Mouse (Mus musculus) right cerebral cortex, postnatal 10 days (tissue): ENCODE data around the gene Cct5.

Experiments
- DNase-seq, 2 experiments: peaks; one replicate each; pipeline ENCODE4 v3.0.0; 2021; ENCODE audit warnings: low spot score in 2 of 2

Cct5 gene

DNA sequence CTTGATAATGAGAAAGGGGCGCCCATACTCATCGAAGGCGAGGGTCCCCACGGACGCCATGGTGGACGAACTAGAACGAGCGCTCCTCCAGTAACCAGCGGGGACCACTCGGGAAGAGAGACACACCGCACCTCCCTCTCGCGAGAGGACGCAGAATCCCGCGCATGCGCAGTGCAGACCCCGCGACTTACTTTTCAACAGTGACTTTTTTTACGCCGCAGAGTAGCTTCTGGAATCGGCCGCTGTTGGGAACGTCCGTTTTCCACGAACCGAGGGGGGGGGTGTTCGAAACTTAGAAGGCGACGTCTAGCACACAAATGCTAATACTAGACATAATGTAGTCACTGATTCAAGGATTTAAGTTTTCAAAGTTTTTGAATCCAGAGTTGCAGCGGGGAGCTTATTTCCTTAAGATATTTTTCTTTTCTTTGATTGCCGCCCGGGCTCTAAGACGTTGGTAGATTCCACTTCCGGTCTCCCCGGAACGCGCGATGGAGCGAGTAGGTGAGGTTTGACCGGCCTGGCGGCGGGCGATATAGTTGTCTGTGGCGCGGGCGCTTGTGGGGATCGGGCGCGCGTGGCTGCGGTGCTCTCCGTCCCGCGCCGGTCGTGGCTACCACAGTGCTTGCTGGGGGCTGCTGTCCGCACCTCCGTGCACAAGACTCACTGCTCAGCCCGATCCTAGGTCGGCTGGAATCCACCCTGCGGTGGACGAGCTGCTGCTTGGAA, at the start of gene Cct5, which contains the start of gene Fam173b:
TSS of gene Cct5 (minus strand) at position 159 of the 729 bp plus-strand sequence.
TSS of gene Fam173b (plus strand) at position 207 of the 729 bp plus-strand sequence.
- peak; percentile 98 to 99 for DNase-seq

DNA sequence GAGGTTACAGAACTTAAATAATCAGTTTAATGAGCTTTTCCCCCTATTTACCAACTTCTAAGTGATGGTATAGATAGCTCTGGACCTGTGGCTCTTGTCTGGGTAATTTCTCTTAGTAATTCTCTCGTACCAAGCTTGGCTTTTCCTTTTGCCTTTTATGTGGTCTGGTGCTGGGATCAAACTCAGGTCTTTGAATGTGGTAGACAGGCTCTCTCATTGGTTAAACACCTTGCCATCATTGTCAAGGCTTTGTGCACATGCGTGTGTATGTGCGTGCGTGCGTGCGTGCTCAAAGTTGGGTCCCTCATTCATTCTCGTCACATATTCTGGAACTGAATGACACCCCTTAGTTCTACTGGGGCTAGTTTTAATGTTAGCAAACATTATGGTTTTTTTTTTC, 49.2 kb upstream of the Cct5 start:
- no peak for DNase-seq

DNA sequence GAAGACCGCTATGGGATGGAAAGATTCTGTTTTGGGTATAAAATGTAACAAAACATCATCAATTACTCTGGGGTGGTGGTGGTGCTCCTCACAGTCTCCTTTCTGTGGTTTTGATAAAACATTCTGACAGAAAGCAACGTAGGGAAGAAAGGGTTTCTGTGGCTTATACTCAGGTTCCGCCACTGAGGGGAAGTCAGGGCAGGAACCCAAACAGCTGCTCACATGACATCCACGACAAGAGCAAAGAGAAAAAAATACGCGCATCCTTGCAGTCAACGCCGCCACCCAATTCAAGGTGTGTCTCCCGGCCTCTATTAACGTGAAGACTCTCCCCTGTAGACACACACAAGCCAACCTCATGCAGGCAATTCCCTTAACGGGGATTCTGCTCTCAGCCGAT, 48.1 kb upstream of the Cct5 start:
- DNase-seq = no peak

DNA sequence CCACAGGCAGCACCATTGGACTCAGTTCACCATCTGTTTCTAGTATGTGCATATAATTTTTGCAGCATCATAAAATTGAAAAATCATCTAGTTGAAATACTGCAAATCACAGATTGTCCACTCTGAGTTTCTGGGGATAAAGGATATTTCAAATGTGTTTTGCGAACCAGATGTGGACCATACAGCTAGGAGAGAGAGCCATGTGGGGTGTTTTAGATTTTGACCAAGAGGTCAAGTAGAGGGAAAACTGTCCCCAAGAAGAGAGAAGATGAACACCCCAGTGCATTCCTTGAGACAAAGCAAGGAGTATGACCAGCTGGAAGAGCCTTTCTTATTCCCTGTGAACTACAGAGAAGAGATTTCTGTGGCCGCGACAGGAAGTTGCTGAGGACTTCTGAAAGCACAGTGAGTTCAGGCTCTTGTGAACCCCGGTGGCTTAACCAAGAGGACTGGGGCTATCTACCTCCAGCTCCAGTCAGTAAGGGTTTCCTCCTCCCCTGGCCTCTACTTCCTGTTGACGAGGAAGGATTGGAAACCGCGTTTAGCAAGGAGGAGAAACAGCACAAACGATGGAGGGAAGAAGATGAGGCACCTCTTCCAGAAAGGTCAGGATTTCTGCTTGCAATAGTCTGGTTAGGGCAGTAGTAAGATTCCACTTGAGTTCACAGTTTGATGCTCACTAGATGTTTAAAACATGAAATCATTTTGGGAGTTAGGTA, 46.4 kb upstream of the Cct5 start:
- no peak for DNase-seq

DNA sequence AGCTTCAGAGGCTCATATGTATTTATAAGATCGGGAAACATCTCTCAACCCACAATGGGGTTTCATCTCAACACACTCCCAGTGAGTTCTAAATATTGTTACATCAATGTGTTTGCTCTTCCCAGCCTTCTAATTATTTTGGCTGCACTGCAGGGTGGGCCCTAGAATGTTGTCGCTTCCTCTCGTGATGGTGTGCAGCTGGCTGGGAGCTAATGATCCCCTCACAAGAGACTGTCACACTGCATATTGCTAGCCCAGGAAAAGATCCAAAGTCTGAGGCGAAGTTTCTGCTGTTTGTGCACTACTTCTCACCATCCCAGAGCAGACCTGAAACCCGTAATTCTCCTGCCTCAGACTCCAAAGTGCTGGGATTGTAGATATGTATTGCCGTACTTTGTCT, 45.6 kb upstream of the Cct5 start:
- DNase-seq = no peak

DNA sequence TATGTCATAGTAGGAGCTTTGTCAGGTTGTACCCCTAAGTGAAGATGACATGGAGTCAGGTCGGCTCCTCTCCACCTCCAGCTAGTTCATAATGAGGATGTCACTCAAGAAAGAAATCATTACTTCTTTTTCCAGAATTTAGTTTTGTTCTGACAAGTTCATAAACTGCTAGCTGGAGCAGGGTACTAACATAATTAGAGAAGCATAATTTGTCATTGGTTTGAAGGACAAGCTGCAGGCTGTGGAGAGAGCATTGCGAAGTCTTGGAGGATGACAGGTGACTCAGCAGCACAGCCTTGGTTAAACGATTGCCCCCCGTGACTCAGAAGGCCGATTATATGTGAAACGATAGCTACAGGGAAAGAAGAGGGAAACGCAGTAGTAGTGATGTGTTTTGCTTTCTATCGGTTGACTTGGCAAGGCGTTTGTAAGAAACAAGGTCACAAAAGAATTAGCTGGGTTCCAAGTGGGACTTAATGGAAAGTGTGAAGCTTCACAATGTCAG, 34.5 kb upstream of the Cct5 start:
- no peak for DNase-seq

DNA sequence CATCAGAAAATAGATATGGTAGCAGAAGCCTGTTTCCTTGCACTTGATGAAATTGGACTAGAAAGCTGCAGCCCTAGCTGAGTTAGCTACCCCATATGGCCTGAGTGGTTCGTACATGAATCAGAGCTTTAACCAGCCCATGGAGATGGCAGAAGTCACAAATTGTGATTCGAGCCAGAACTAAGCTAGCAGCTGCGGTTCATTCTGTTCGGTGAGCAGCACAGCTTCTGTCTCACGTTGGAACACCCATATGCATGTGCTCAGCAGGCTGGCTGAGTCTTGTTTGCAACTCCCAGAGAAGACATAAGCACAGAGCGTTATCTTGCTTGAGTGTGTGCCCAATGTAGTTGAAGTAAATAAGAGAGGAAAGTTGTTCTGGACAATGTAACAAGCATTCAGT, 33.0 kb upstream of the Cct5 start:
- DNase-seq = peak; percentile 71 to 87

DNA sequence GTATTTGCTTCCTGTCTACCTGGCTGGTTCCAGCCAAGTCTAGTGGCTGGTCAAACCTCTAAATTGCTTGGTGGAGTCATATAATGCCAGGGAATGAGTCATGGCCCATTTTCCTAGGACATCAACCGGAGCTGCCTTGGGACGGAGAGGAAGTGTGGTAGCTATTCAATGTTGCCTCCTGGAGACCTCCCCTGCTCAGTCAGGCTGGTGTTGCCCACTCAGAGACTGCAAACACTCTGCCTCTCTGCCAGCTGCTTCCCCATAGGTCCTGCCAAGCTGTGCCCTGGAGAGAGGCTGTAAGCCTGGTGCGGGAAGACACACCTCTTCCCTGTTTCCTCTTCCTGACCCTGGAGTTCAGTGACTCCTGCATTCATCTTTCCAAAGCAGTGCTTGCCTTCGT, 30.9 kb upstream of the Cct5 start:
- no peak for DNase-seq

DNA sequence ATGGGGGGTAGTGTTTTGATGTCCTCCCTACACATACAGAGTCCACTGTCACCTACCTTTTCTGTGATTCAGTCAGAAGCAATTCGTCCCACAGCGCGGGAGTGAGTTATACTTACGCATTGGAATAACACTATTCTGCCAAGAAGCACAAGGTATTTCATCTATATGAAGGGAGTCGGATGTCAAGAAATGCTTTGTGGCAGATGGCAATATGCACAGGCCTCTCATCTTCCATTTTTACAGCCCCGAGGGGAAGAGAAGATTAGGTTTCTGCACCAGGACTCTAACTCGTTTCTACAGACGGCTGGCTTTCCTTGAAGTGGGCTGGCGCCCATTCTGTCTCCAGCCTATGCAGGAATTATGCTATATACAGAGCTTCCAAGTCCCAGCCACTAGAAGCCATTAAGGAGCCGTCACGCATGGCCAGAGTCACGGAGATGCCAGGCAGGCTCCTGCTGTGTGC, 29.8 kb upstream of the Cct5 start:
- DNase-seq = no peak

DNA sequence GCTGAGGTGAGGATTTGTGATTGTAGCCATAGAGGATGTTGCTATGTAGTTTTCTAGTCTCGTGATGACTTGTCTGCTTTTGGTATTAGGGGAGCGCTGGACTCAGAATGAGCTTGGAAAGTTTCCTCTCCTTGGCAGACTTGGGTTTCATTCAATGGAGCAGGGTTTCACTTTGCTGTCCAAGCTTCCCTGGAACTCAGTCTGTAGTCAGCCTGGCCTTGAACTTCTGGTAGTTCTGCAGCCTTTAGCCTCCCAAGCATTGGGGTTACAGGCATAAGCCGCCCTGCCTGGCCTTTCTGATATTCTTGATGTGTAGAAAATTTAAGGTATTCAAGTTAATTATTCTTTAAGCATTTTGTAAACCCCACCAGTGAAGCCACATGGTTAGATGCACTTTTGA, 28.0 kb upstream of the Cct5 start:
- no peak for DNase-seq

DNA sequence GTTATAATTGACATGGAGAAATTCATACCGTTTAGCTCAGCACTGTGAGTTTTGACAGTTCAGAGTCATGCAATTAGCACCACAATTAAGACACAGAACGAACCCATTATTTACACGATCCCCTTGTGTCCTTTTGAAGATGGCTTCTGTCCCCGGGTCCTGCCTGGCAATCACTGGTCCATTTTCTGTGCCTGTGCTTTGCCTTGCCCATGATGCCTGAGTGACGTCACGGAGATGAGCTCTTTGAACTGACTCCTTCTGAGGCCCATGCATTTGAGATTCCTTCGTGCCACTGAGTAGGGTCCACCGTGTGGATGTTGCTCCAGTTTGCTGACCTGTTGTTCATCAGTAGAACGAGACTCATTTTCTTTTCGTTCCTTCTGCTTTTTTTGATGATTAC, 26.6 kb upstream of the Cct5 start:
- no peak for DNase-seq

DNA sequence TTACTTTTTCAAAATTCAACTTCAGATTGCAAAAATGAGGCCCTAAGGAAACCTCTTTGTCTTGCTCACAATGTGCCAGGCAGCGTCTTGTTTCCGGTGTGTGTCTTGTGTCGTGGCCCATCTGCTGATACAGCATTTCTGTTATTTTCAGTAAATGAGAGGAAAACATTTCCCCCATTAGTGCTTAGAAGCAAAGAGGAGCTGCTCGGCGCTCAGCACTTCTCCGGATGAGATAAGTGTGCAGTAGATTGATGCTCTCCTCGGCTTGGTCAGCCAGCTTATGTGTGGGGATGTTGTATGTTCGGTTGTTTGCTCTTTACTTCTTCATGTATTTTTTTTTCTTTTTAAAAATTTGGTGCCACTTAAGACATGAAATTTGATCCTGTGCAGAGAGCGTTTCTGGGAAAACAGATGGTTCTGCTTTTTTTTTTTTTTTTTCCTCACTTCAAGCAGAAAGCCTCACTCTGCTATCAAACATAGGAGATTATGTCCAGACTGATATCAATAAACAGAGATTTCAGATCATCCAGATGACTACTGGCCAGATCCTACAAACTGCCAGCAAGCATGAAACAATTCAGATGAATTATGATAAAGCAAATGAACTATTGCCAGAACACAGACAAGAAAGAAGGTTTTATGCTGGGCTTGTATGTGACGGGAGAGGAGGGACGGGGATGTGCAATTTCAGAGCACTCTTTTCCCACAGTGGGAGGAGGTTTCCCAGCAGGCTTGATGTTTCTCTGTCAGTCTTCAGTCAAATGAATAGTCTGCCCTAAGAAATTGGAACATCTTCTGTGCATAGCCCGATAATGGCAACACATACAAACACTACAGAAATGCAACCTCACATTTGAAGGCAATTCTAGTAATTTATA, 25.9 kb upstream of the Cct5 start:
- no peak for DNase-seq

DNA sequence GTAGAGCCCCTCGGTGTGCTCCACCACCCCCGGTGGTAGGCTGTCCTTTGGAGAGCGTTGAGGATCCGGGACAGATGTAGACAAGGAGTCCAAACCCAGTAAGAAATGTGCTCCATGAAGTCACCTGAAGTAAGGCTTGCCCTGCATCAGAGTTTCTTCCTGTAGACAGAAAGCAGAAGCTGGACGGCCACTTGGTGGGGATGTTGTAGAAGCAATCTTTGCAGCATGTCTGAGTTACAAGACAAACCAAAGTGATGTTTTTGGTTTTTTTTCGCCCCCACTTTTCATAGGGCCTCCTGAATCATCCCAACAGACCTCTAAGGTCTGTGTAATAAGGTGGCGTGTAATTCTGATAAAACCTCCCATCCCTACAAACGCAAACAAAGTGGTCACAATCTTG, 17.9 kb upstream of the Cct5 start:
- peak; percentile 61 to 65 for DNase-seq

DNA sequence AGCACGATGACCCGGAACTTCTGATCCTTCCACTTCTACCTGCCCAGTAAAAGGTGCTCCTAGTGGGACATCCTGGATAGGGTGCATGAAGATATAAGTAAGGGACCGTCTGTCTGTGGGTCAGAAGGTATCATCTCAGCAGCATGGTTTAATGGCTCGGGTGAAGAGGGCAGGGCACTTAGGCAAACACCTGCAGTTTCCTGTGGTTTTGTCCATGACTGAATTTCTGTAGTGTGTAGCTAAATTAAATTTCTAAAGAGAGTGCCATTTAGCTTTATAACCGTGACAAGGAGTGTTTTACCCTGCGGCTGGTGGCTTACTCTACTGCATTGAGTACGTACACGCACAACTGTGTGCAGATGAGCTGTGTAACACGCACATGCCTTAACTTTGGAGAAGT, 15.7 kb upstream of the Cct5 start:
- DNase-seq = no peak

DNA sequence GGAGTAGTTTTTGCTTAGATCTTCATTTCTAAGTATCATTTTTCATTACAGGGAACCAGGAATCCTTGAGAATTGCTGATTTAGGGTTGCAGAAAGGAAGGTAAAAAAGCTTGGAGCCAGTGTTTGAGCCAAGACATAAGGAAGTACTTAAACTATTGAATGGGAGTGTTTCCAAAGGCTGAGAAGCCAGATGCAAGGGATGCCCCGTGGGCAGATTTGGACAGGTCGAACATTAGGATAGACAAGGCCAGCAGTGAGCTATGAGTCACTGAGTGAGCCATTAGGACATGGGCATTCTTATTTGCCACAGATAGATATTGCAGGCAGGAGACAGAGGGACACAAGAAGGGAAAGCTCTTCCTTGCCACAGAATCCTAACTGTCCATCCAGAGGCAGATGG, 13.1 kb upstream of the Cct5 start:
- DNase-seq = no peak

DNA sequence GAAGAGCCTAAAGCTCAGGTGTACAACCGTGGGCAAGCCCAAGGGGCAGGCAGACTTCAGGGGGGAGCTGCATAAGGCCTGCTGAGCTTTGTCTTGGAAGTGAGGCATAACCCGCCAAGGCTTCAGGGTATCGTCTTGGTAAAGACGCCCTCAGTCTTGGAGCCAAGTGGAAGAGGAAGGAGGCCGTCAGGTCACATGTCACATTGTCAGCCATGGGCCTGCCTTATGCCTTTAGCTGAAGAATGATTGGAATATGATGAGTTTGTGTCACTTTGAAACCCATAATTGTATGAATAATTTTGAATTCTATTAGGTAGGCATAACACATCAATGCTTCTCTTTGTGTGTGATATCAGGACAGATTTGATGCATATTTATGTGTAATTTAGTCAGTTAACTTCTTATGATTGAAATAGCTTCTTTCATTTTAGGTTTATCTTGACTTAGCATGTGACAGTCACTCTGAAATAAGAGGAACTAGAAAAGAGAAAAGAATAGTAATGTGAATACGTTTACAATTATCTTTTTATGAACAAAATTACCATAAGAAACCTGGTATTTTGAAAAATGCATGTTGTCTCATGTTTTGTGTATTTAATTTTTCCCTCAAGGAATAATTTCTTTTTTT, 12.3 kb upstream of the Cct5 start:
- no peak for DNase-seq

DNA sequence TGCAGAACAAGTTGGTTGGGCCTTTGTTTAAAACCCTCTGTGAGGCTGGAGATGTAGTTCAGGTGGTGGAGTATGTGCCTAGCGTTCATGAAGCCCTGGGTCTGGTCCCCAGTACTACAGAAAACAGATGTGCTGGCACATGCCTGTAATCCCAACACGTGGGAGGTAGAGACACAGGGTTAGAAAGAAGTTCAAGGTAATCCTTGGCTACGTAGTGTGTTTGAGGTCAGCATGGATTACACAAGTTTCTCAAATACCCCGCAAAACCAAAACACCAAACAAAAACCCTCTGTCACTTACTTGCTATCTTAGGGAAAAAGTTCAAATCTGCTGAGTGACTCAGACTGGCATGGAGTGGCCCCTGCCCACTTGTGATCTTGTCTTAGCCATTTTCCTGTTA, 10.4 kb upstream of the Cct5 start:
- DNase-seq = no peak

DNA sequence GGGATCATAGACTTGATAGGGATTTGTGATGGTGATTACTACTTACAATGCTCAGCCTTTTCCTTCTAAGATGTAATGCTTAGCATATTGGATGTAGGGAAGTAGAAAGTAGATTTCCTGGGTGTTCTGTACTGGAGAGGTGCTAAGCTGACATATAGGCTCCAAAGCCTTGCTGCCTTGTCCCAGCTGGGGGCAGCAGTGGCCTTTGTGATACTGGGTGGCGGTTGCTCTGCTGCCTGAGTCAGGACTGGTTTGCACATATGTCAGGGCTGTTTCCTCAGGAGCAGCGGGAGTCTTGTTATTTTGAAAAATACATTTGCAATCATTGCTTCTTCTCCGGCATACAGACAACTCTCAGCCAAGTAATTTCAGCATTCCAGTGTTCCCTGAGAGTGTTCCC, 9.4 kb upstream of the Cct5 start:
- DNase-seq = peak in 1 of 2 experiments; percentile 70

DNA sequence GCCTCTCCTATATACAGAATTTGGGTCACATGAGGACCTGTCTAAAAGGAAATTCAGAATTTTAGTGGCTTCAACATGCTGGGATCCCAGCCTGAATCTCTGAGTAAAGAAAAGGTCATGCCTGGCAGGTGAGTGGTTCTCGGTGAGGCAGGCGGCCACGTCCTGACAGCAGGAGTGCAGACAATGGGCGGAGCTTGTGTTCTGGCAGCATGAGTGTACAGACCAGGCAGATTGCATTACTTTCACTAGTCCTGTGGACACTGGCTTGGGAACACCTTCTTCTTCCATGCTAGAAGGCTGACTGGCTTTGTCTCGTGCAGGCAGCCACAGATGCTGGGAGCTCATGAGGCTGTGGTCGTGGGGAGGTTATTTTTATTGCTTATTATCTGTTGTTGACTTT, 5.2 kb upstream of the Cct5 start:
- DNase-seq = no peak

DNA sequence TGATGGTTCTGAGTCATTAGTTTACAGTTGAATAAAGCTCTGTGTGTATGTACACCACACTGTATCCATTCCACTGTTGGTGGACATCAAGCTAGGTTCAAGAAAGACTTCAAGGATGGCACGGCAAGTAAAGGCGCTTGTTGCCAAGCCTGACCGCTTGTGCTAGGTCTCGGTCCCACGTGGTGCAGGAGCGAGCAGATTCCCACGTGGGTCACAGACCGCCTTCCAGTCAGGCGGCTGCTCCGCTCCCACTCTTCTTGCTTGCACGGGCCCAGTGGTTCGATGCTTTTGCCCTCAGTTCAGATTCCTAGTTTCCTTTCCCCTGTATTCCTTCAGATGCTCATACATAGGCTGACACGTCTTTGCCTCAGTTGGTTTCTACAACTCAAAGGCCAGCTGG, 1.5 kb upstream of the Cct5 start:
- peak in 1 of 2 experiments; percentile 42 for DNase-seq

DNA sequence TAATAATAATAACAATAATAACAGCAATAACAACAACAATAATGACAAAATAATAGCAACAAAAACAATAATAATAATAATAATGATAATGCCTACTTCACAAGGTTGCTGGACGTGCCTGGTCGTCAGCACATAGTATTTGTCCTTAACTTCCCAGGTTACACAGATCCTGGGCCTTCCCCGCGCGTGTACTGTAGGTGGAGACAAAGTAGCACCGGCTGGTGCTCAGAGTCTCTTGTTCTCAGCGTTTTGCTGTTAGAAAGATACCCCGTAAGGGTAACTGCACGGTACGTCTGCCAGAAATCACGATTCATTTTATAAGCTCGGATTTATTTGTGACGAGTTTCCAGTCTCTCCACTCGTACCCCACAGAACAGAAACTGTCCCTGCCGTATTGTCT, 822 bp upstream of the Cct5 start:
- DNase-seq = peak; percentile 81 to 85

DNA sequence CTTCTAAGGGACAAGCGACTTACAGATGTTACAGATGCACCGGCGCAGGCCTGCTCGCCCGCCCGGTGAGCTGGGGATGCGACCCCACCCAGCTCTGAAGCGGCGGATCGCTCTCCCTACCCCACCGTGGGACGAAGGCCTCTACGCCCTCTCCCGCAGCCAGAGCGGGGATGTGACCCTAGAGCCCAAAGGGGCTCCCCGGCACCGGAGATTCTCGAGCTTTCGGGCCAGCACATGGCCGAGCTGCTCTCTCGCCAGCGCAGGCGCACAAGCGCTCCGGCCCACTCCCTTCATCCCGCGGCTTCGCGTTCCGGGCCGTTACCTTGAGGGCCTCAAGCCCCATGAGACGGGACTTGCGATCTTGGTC, 342 bp downstream of the Cct5 start:
- DNase-seq = no peak
